Mouse (Mus musculus) c-Kit-positive CD71-positive TER-119-negative erythroid progenitor cells, embryonic 14.5 days (primary cell): ENCODE results near the gene Wdr35.
"Not testable (repeated sequence)": the region's sequence is repeated elsewhere in the genome, so short reads cannot be mapped to it uniquely, and the experiment has no call there.

Source experiments
- DNase-seq: peaks from one replicate; pipeline ENCODE4 v3.0.0-alpha.2; 2013; ENCODE audit warnings: low read depth

Wdr35 gene

GRCm38 (mm10) chr12:8973820-8974465 is at the start of gene Wdr35:
TSS of gene Wdr35 (plus strand) at chr12:8973892.
- DNase-seq = peak; percentile 62

GRCm38 (mm10) chr12:8927652-8928051 is 46.0 kb upstream of the Wdr35 start:
- DNase-seq = no peak

- DNase-seq = no peak
These were observed 44.9 kb upstream of the Wdr35 start for GRCm38 (mm10) chr12:8928766-8929165.

- no peak for DNase-seq
These were observed 42.6 kb upstream of the Wdr35 start for GRCm38 (mm10) chr12:8931083-8931482.

- DNase-seq = no peak
These were observed 38.3 kb upstream of the Wdr35 start for GRCm38 (mm10) chr12:8935349-8935748.

GRCm38 (mm10) chr12:8936210-8936609 is 37.5 kb upstream of the Wdr35 start:
- DNase-seq = not testable (repeated sequence)

GRCm38 (mm10) chr12:8939490-8939889 is 34.2 kb upstream of the Wdr35 start:
- DNase-seq = no peak

GRCm38 (mm10) chr12:8940011-8941005 is 33.4 kb upstream of the Wdr35 start:
- DNase-seq = no peak

- DNase-seq = no peak
These were observed 32.5 kb upstream of the Wdr35 start for GRCm38 (mm10) chr12:8941131-8941615.

- DNase-seq = no peak
These were observed 31.8 kb upstream of the Wdr35 start for GRCm38 (mm10) chr12:8941699-8942392.

- DNase-seq = no peak
These were observed 26.5 kb upstream of the Wdr35 start for GRCm38 (mm10) chr12:8947163-8947562.

GRCm38 (mm10) chr12:8947714-8948464 is 25.8 kb upstream of the Wdr35 start, which contains the start of gene Matn3:
TSS of gene Matn3 (plus strand) at chr12:8947929.
- DNase-seq = no peak

- DNase-seq = no peak
These were observed 20.6 kb upstream of the Wdr35 start for GRCm38 (mm10) chr12:8953136-8953535.

GRCm38 (mm10) chr12:8954161-8954561 is 19.5 kb upstream of the Wdr35 start:
- DNase-seq = no peak

- no peak for DNase-seq
These were observed 11.9 kb upstream of the Wdr35 start for GRCm38 (mm10) chr12:8961607-8962316.

GRCm38 (mm10) chr12:8969828-8970227 is 3.9 kb upstream of the Wdr35 start:
- DNase-seq = no peak

- no peak for DNase-seq
These were observed 1.4 kb downstream of the Wdr35 start for GRCm38 (mm10) chr12:8975076-8975475.

GRCm38 (mm10) chr12:8993231-8993630 is 19.5 kb downstream of the Wdr35 start:
- no peak for DNase-seq

GRCm38 (mm10) chr12:8998318-8998717 is 24.6 kb downstream of the Wdr35 start:
- no peak for DNase-seq

- DNase-seq = peak; percentile 44
These were observed 28.5 kb downstream of the Wdr35 start for GRCm38 (mm10) chr12:9002038-9002648.
